Mouse (Mus musculus) lung, adult 18-20 months (tissue): ENCODE results near the gene Glra4.

ENCODE experiments used
- DNase-seq, 2 experiments: peaks; one replicate each; pipeline ENCODE4 v3.0.0; 2022; ENCODE audit warnings: mixed read lengths in 2 of 2

Glra4 gene

GRCm38 (mm10) chrX:136780041-136780440 lies at the start of gene Glra4:
TSS of gene Glra4 (minus strand) at chrX:136780141.
- no peak for DNase-seq

- DNase-seq = no peak
Observed at GRCm38 (mm10) chrX:136828610-136829009, 48.7 kb upstream of the Glra4 start.

- no peak for DNase-seq
Observed at GRCm38 (mm10) chrX:136825016-136825415, 45.1 kb upstream of the Glra4 start.

- DNase-seq = no peak
Observed at GRCm38 (mm10) chrX:136822371-136822770, 42.4 kb upstream of the Glra4 start, which contains the start of gene Plp1. TSS of gene Plp1 (plus strand) at chrX:136822671.

- peak; percentile 50 to 56 for DNase-seq
Observed at GRCm38 (mm10) chrX:136820250-136820649, 40.3 kb upstream of the Glra4 start.

GRCm38 (mm10) chrX:136819752-136820151 lies 39.8 kb upstream of the Glra4 start:
- DNase-seq = peak; percentile 2 to 12

GRCm38 (mm10) chrX:136797223-136797622 lies 17.3 kb upstream of the Glra4 start:
- no peak for DNase-seq

GRCm38 (mm10) chrX:136789446-136789845 lies 9.5 kb upstream of the Glra4 start:
- peak in 1 of 2 experiments; percentile 1 for DNase-seq

GRCm38 (mm10) chrX:136779262-136779661 lies 679 bp downstream of the Glra4 start:
- no peak for DNase-seq

- DNase-seq = no peak
Observed at GRCm38 (mm10) chrX:136778046-136778445, 1.9 kb downstream of the Glra4 start.

GRCm38 (mm10) chrX:136773035-136773434 lies 6.9 kb downstream of the Glra4 start:
- DNase-seq = peak in 1 of 2 experiments; percentile 9

GRCm38 (mm10) chrX:136761103-136762074 lies 18.6 kb downstream of the Glra4 start:
- DNase-seq = no peak

- DNase-seq = peak; percentile 4 to 5
Observed at GRCm38 (mm10) chrX:136755464-136755863, 24.5 kb downstream of the Glra4 start.

- no peak for DNase-seq
Observed at GRCm38 (mm10) chrX:136749329-136749728, 30.6 kb downstream of the Glra4 start.

- peak; percentile 6 to 36 for DNase-seq
Observed at GRCm38 (mm10) chrX:136744663-136745062, 35.3 kb downstream of the Glra4 start.

- no peak for DNase-seq
Observed at GRCm38 (mm10) chrX:136743459-136743858, 36.5 kb downstream of the Glra4 start, which contains the start of gene Morf4l2. TSS of gene Morf4l2 (minus strand) at chrX:136743690.

- peak; percentile 59 to 77 for DNase-seq
Observed at GRCm38 (mm10) chrX:136742661-136743103, 37.3 kb downstream of the Glra4 start.

- DNase-seq = peak in 1 of 2 experiments; percentile 4
Observed at GRCm38 (mm10) chrX:136742241-136742640, 37.7 kb downstream of the Glra4 start.

GRCm38 (mm10) chrX:136741651-136742201 lies 38.2 kb downstream of the Glra4 start:
- peak; percentile 82 to 85 for DNase-seq

GRCm38 (mm10) chrX:136740791-136741650 lies 38.9 kb downstream of the Glra4 start:
- peak; percentile 97 for DNase-seq

GRCm38 (mm10) chrX:136740087-136740790 lies 39.7 kb downstream of the Glra4 start:
- DNase-seq = no peak

- no peak for DNase-seq
Observed at GRCm38 (mm10) chrX:136732016-136732415, 47.9 kb downstream of the Glra4 start.
